Mouse (Mus musculus): Measurements from ENCODE around the gene Cmtm3. TPM values are rescaled to one million over a fixed set of nuclear protein-coding genes. Genes with fewer than 3 reads are reported as not detected.
"Not testable (repeated sequence)": the region's sequence is repeated elsewhere in the genome, so short reads cannot be mapped to it uniquely, and the experiment has no call there.

Cmtm3 gene
- 38.9 and 57.6 TPM in 2 replicates for polyA plus RNA-seq (2015; fragmentation: Nextera tagmentation; extraction: Ambion mirVana)

DNA sequence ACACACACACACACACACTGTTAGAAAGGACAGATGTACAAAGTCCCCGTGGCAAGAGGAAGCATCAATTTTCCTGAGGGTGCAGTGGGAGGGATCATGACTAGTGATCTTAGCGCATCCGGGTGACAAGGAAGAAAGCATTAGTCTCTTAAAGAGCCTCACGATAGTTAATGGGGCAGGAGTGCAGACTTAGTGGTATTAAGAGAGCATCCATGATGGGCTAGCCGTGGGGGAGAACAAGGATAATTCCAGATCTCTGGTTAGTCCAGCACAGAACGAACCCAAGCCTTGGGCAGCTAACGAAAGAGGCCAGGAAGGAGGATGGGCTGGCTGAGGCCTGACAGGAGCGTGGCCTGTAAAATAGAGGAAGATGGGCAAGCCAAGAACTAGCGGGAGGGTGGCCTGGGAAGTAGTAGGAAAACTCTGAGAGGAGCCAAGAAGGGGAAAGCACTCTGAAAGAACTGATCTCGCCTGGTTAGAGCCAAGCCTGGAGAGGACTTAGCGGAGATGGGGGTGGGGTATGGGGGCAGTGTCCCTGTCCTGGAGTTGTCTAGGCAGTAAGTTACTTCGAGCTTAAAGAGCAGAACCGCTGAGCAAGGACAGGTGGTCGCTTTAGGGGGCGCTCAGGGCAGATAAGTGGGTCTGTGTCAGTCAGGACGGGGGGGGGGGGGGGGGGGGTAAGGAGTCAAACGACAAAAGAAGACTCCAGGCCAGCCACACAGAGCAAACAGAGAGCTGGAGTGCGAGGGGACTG is at the start of gene Cmtm3:
TSS of gene Cmtm3 (plus strand) at position 182 of the 754 bp plus-strand sequence.
- Histone ChIP-seq H3K9ac (replicated peaks) (peak within 1 kb of the TSS; percentile 55), H3K4me1 (peaks cover 33% of the 10 kb centered on the region), H3K36me3 (no peaks in the 10 kb centered on the region), H3K4me3 (replicated peaks) (peak within 1 kb of the TSS; percentile 56), H3K27me3 (replicated peaks) (no peaks in the 10 kb centered on the region), H3K4me2 (peak within 1 kb of the TSS; percentile 94), H3K9me3 (replicated peaks) (no peaks in the 10 kb centered on the region), H3K27ac (replicated peaks) (peak within 1 kb of the TSS; percentile 72)
- 0 out of 2 replicates have a peak, but pooled peaks have one; percentile 2 for ATAC-seq (ENCODE audit: low FRiP score)
- 17% methylated on average over 18 of the region's 18 CpGs for WGBS

DNA sequence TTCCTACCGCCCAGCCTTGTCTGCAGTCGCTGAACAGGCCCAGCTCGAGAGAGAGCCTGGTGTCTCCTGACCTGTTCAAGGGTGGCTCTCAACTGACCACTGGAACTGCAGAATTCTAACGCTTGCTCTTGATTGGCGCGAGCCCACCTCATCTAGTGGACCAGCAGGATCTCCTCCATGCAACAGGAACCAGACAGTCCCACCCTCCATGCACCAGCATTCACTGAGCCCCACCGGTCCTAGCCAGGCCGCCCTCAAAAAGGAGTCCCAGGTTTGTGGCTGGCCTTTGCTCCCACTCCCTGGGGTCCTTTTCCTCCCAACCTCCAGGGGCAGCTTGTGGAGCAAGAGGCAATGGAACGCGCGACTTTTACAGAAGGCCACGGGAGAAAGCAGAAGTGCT is 46.1 kb upstream of the Cmtm3 start, which contains the start of gene Cmtm2a:
TSS of gene Cmtm2a (minus strand) at position 101 of the 400 bp plus-strand sequence.
- H3K4me2 ChIP-seq; H3K4me1 ChIP-seq; H3K9me3 ChIP-seq (replicated peaks); H3K4me3 ChIP-seq (replicated peaks); H3K9ac ChIP-seq (replicated peaks); H3K27me3 ChIP-seq (replicated peaks); ATAC-seq (ENCODE audit: low FRiP score); H3K36me3 ChIP-seq; H3K27ac ChIP-seq (replicated peaks): not testable (repeated sequence)
- WGBS: 90% methylated on average over 12 of the region's 12 CpGs

DNA sequence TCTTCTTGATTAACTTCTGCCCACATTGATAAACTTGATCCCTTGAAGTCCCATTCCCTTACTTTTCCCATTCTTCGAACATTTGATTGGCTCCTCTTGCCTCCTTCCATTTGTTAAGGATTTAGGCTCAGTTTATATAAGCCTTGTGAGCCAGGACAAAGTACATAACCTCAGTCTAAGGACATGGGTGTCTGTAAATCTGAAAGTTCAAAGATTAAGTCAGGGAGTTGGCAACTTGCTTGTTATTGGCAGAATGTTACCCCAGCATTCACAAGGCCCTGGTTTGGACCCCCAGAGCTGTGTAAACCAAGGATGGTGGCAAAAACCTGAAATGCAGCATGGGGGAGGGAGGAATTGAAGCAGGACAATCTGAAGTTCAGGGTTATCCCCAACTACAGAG is 44.8 kb upstream of the Cmtm3 start:
- no peak overlapping the region for H3K4me3 ChIP-seq (replicated peaks)
- no peak overlapping the region for H3K4me2 ChIP-seq
- no peak overlapping the region for H3K27ac ChIP-seq (replicated peaks)
- no peak overlapping the region for H3K9ac ChIP-seq (replicated peaks)
- H3K27me3 ChIP-seq (replicated peaks): no peaks in the 10 kb centered on the region
- no peaks in the 10 kb centered on the region for H3K9me3 ChIP-seq (replicated peaks)
- 93% methylated on average over 1 of the region's 1 CpGs for WGBS
- ATAC-seq (ENCODE audit: low FRiP score): no peak
- no peaks in the 10 kb centered on the region for H3K4me1 ChIP-seq
- H3K36me3 ChIP-seq: no peaks in the 10 kb centered on the region

DNA sequence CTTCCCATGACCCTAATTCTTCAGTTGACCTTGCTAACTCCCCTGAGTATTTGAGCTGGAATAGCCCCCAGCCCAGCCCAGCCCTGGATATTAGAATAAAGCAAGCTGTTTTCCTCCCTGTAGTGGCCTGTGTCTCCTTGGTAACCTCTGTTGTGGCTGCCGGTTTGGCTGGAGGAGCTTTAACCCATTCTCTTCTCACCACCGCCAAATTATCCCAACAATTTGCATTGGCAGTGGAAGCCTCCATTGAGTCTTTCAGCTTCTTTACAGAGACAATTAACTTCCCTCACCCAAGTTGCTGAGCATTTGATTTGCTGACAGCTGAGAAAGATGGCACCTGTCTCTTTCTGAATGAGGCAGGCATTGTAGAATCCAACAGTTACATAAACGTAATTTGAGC is 37.6 kb upstream of the Cmtm3 start:
- H3K27ac ChIP-seq (replicated peaks); H3K9ac ChIP-seq (replicated peaks); H3K27me3 ChIP-seq (replicated peaks); H3K4me1 ChIP-seq; H3K4me3 ChIP-seq (replicated peaks); H3K36me3 ChIP-seq; H3K9me3 ChIP-seq (replicated peaks); ATAC-seq (ENCODE audit: low FRiP score); H3K4me2 ChIP-seq: not testable (repeated sequence)
- WGBS: 9% methylated on average over 3 of the region's 3 CpGs

DNA sequence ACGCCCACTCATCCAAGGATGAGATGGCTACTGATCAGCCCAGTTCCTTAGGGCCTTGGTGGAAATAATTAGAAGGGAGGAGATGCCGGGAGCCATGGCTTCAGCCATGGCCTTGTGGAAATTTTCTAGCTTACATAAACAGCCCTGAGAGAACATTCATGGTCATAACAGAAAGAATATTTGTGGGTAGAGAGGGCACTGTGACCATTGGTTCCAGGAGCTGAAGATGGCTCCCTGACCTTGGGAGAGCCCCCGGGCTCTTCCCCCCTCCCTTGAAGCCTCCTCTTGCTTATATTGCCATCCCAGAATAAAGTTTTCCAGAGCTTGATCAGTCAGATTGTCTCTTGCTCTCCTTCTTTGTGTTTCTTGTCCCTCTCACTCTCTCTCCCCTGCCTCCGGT is 36.7 kb upstream of the Cmtm3 start:
- H3K9me3 ChIP-seq (replicated peaks); H3K9ac ChIP-seq (replicated peaks); H3K4me3 ChIP-seq (replicated peaks); H3K4me1 ChIP-seq; ATAC-seq (ENCODE audit: low FRiP score); H3K4me2 ChIP-seq; H3K27me3 ChIP-seq (replicated peaks); H3K36me3 ChIP-seq; H3K27ac ChIP-seq (replicated peaks): not testable (repeated sequence)
- over 99% methylated on average over 4 of the region's 4 CpGs for WGBS

DNA sequence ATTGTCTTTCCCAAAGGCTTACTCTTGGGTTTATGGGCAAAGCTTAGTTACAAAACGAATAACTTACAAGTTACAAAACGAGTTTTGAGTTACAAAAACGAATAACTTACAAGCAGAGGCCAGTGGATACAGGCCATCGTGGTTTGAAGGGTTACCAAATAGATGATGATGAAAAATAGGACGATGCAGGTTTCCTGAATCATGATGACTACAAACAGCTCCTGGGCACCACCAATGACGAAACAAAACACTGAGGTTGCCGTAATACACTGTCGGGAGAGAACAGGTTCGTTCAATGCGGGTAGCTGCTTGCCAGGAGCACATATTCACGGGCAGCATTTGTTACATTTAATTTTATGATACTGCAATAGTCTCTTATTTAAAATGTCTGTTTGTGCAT is 34.2 kb upstream of the Cmtm3 start:
- ATAC-seq (ENCODE audit: low FRiP score): no peak
- no peak overlapping the region for H3K4me3 ChIP-seq (replicated peaks)
- H3K9ac ChIP-seq (replicated peaks): no peak overlapping the region
- no peaks in the 10 kb centered on the region for H3K4me1 ChIP-seq
- no peaks in the 10 kb centered on the region for H3K27me3 ChIP-seq (replicated peaks)
- no peaks in the 10 kb centered on the region for H3K36me3 ChIP-seq
- H3K9me3 ChIP-seq (replicated peaks): no peaks in the 10 kb centered on the region
- no peak overlapping the region for H3K4me2 ChIP-seq
- H3K27ac ChIP-seq (replicated peaks): no peak overlapping the region
- 89% methylated on average over 11 of the region's 11 CpGs for WGBS

DNA sequence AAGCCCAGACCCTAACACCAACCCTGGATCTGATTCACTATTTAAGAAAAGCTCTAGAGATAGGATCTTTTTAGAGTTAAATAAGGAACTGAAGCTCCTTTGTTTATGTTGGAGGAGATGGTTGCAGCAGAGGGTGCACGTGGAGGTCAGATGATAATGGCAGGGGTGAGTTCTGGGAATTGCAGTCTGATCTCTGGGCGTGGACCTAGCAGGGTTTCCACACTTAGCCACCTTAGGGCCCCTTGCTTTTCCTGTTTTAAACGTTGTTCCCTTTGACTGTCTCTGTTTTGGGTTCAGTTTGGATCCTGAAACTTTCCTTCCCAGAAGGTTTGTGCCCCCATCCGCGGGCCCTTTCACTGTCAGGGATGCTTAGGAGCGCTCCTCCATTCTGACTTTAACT is 30.9 kb upstream of the Cmtm3 start:
- H3K27me3 ChIP-seq (replicated peaks); H3K4me3 ChIP-seq (replicated peaks); H3K4me1 ChIP-seq; H3K9ac ChIP-seq (replicated peaks); ATAC-seq (ENCODE audit: low FRiP score); H3K36me3 ChIP-seq; H3K4me2 ChIP-seq; H3K9me3 ChIP-seq (replicated peaks); H3K27ac ChIP-seq (replicated peaks): not testable (repeated sequence)
- WGBS: 53% methylated on average over 6 of the region's 6 CpGs

DNA sequence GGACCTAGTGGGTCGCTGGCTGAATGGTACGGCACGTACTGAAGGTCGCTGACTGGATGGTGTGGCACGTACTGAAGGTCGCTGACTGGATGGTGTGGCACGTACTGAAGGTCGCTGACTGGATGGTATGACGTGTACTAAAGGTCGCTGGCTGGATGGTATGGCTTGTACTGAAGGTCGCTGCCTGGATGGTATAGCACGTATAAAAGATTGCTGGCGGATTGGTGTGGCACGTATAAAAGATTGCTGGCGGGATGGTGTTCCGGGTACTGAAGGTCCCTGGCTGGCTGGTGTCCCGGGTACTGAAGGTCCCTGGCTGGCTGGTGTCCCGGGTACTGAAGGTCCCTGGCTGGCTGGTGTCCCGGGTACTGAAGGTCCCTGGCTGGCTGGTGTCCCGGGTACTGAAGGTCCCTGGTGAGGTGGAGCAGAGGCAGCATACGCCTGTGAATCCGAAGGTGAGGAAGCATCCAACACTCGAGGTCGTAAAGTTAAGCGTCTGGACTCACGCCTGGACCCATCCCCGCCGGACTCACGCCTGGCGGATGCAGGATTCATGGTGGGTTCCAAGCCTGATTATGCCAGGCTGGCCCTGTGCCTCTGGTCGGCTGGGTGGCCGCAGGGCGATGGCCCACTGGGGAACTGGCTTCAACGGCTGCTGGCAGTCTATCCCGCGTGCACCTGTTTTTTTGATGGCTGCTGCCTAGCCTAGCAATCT is 29.6 kb upstream of the Cmtm3 start, which contains the start of the genes Gm45711 and Cmtm1:
TSS of gene Gm45711 (minus strand) at position 641 of the 715 bp plus-strand sequence.
TSS of gene Cmtm1 (minus strand) at position 705 of the 715 bp plus-strand sequence.
- 81% methylated on average over 36 of the region's 36 CpGs for WGBS

DNA sequence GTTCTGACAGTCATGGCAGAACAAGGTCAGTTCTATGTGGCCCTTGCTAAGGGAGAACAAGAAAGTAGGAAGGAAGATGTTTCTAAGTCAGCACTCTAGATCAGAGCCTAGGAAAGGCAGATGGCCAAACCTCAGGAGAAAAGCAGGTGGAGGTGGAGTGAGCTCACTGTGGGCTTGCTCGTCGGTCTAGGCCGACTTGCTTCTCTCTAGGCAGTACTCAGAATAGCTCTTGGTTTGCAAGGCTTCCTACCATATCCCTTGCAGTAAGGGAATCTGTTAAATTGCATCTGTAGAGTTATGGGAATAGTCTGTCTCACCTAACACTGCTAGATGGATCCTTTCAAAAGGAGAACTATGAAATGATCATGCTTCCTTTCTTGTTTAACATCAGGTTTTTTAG is 27.2 kb upstream of the Cmtm3 start:
- H3K27ac ChIP-seq (replicated peaks); H3K4me1 ChIP-seq; H3K9ac ChIP-seq (replicated peaks); H3K9me3 ChIP-seq (replicated peaks); H3K27me3 ChIP-seq (replicated peaks); H3K36me3 ChIP-seq; H3K4me2 ChIP-seq; H3K4me3 ChIP-seq (replicated peaks); ATAC-seq (ENCODE audit: low FRiP score): not testable (repeated sequence)
- WGBS: 86% methylated on average over 3 of the region's 3 CpGs

More for the DNA sequence above, 29.6 kb upstream of the Cmtm3 start, which contains the start of the genes Gm45711 and Cmtm1:
- ATAC-seq (ENCODE audit: low FRiP score); H3K4me3 ChIP-seq (replicated peaks); H3K4me2 ChIP-seq; H3K27me3 ChIP-seq (replicated peaks); H3K4me1 ChIP-seq; H3K9me3 ChIP-seq (replicated peaks); H3K9ac ChIP-seq (replicated peaks); H3K27ac ChIP-seq (replicated peaks); H3K36me3 ChIP-seq: not testable (repeated sequence)

DNA sequence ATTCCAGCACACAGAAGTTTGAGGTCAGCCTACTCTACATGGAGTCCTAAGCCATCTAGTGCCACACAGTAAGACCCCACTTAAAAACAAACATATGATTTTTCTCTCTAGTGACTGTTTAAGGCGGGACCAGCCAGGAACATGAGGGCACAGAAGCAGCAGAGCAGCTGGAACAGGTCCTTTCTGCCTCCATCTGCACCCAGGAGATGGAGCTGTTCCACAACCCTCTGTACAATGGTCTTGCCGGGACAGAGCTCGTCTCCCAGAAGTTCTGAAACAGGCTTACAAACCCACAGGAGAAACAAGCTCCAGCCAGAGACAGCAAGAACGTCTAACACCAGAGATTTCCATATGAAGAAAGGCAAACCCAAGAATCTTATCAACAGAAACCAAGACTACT is 25.9 kb upstream of the Cmtm3 start:
- 82% methylated on average over 4 of the region's 4 CpGs for WGBS

DNA sequence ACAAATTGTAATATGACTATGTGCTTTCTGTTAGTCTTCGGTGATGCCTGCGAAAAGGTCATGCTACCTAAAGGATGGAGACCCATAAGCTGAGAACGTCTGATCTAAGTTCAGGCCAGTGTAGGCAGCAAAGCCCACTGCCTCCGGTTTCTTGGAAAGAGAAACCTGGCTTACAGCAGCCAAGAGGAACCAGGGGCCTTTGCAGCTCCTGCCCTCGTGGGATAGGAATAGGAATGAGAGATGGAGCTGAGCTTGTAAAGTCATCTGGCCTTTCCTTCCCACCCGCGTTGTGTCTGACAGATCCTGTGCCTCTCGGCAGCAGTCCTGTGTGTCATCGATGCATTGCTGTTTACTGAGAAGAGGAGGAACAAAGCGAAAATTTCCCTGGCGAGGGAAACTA is 17.9 kb upstream of the Cmtm3 start, which contains the start of gene Gm11020:
TSS of gene Gm11020 (plus strand) at position 301 of the 400 bp plus-strand sequence.
- H3K27ac ChIP-seq (replicated peaks); H3K36me3 ChIP-seq; ATAC-seq (ENCODE audit: low FRiP score); H3K4me2 ChIP-seq; H3K9ac ChIP-seq (replicated peaks); H3K27me3 ChIP-seq (replicated peaks); H3K4me3 ChIP-seq (replicated peaks); H3K4me1 ChIP-seq; H3K9me3 ChIP-seq (replicated peaks): not testable (repeated sequence)
- 89% methylated on average over 11 of the region's 11 CpGs for WGBS

More for the DNA sequence above, 25.9 kb upstream of the Cmtm3 start:
- no peak overlapping the region for H3K27ac ChIP-seq (replicated peaks)
- H3K4me1 ChIP-seq: no peaks in the 10 kb centered on the region
- ATAC-seq (ENCODE audit: low FRiP score): no peak
- no peaks in the 10 kb centered on the region for H3K36me3 ChIP-seq
- H3K4me2 ChIP-seq: no peak overlapping the region
- H3K4me3 ChIP-seq (replicated peaks): no peak overlapping the region
- H3K9ac ChIP-seq (replicated peaks): no peak overlapping the region
- no peaks in the 10 kb centered on the region for H3K27me3 ChIP-seq (replicated peaks)
- H3K9me3 ChIP-seq (replicated peaks): no peaks in the 10 kb centered on the region

DNA sequence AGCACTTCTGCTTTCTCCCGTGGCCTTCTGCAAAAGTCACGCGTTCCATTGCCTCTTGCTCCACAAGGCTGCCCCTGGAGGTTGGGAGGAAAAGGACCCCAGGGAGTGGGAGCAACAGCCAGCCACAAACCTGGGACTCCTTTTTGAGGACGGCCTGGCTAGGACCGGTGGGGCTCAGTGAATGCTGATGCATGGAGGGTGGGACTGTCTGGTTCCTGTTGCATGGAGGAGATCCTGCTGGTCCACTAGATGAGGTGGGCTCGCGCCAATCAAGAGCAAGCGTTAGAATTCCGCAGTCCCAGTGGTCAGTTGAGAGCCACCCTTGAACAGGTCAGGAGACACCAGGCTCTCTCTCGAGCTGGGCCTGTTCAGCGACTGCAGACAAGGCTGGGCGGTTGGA is 17.3 kb upstream of the Cmtm3 start, which contains the start of gene Cmtm2b:
TSS of gene Cmtm2b (plus strand) at position 301 of the 400 bp plus-strand sequence.
- not testable (repeated sequence) for H3K4me1 ChIP-seq; H3K4me3 ChIP-seq (replicated peaks); H3K9ac ChIP-seq (replicated peaks); ATAC-seq (ENCODE audit: low FRiP score); H3K36me3 ChIP-seq; H3K27me3 ChIP-seq (replicated peaks); H3K9me3 ChIP-seq (replicated peaks); H3K27ac ChIP-seq (replicated peaks); H3K4me2 ChIP-seq
- WGBS: 88% methylated on average over 12 of the region's 12 CpGs

Measured in neural tube, embryonic 15.5 days (tissue).